Mouse (Mus musculus): ENCODE measurements around the gene Itch.
"Not testable (repeated sequence)": the region's sequence is repeated elsewhere in the genome, so short reads cannot be mapped to it uniquely, and the experiment has no call there.

Itch gene

DNA sequence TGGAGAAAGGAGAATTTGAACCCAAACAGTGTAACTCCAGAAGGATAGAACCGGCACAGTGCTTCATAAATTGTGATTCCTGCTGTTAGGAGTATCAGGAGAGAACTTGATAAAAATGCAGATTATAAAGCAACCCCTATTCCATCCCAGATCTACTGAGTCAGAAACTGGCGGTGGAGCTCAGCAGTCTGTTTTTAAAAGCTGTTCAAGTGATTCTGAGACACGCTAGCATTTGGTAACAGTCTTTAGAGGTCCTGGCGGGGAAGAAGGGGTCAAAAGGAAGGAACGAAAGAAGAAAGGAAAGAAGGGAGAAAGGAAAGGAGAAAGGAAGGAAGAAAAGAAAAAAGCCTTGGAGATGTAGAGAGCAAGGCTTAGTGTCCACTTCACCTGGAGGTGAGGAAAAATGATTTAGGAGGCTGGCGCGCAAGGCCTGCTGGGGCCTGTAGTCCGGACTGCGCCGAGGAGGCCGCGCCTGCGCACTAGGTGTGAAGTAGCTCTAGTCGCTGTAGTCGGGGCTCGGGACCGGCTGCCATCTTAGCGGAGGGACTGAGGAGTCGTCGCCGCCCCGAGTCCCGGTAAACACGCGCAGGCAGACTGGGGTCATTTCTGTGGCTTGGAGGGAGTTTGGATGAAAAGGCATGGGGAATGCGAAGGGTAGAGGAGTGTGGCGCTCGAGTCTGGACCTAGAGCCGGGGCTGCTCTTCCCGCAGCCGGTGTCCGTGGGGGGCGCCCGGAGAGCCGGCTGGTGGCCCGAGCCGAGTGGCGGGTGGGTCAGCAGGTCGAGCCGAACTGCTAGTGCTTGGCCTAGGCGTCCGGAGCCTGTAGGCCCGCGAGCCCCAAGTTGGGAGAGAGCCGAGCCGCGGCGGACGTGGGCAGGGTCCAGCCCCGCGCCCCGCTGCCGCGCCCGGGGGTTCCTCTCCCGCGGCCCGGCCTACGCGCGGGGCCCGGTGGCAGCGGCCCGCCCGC is at the start of gene Itch:
TSS of gene Itch (plus strand) at position 499 of the 966 bp plus-strand sequence.
- DNase-seq: peak; percentile 92

DNA sequence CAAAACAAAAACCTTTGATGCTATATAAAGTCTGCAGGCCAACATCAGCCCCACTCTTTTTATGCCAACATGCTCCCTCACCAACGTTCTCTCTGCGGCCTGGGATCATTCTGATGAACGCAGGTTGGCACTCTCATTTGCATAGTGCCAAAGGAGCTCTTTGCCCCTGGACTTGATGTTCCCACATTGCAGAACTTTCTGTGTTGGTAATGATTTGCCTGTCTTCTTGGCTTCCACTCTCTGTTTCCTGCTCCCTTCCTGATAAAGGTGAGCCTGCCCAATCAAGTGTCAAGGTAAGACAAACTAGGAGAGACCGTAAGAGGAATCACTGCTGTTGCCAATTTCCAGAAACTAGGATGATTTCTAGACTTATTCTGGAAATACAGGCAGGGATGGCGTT is 48.8 kb upstream of the Itch start:
- DNase-seq: no peak

DNA sequence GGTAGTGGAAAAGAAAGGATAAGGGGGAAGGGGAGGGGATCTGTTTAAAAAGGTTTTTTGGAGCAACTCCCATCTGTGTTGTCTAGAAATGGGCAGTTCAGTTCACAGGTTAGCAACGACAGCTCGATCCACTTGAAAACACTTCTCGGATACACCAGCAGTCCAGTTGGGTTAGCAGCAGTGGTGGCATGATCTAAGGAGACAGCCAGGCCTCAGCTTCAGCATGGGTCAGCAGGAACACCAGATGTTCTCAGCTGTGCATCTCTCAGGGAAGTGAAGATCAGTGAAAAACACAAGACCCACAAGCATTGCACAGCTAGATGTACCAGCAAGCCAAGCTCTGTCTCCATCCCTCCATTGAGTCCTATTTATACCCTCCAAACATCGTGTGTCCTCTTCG is 47.0 kb upstream of the Itch start:
- no peak for DNase-seq

DNA sequence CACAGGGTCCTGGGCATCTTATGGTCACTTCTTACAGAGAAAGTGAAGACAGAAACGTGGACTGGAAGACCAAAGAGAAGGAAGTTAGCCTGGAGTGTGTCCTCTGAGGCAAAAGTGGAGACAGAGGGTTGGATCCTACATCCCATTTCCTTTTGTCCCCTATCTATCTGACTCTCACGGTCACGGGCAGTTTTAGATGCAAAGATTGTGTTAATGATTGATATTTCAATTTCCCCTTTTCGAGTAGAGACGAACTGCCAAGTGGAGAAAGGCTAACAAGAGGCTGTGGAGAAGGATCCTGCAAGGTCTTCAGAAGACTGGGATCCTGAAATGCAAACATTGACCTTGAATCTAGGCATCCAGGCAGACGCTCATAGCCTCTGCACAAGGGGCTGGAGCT is 45.0 kb upstream of the Itch start:
- no peak for DNase-seq

DNA sequence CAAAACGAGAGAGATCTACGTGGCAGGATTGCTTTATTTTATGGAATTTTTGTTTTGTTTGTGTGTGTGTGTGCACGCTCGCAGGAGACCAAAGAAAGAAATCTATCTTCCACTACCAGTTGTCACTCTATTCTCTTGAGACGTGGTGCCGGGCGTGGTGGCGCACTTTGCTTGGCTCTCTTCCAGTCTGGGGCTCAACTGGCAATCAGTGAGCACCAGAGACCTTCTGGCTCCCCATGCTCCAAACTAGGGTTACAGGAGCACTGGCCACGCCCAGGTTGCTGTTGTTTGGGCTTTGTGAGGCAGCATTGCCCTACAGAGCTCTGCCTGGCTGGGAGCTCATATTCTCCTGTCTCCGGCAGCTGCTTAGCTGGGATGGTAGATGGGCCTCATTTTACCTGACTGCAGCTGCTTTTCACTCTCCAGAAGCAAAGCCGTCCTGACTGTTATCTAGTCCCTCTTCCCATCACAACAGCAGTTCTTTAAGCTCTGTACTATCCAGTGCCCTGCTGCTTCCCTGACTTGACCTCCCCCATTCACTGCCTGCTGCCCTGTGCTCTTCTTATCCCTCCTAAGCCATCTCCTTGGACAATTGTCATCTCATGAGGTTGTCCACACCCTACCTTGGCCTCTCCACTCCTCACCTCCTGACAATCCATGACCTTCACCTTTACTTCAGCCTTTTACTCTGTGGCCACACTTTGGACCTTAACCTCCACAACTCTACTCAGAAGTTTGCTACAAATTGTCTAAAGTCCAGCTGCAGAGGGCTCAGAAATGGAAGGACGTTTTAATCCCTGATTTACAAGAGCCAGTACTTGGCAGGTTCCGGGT is 42.2 kb upstream of the Itch start:
- no peak for DNase-seq

DNA sequence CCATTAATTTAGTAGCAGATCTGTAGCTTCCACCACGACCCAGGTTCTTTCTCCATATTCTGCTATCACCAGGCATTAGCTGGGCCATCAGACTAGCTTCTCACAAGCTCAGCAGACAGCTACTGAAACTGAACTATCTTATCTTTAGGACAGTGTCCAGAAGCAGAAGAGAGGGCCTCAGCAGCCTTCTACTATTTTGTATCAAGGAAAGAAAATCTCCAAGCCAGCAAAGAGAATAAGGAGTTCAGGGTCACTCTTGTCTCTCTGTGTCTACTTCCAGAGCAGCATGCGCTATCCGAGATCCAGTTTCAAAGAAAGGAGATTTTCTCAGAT is 41.6 kb upstream of the Itch start:
- no peak for DNase-seq

DNA sequence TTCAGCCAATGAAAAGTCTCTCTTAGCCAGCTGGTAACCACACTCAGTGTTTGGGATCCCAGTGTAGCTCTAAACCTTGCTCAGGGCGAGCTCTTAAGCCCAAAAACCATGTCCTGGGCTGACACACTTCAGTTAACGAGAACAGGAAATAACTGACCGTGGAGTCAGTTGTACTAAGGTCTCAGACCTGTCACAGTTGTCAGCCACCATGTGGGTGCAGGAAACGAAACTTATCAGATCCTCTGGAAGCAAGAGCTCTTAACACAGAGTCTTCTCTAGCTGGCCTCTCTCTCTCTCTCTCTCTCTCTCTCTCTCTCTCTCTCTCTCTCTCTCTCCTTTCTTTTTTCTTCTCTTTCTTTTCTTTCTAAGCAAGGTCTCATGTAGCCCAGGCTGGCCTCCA is 39.9 kb upstream of the Itch start:
- DNase-seq: no peak

DNA sequence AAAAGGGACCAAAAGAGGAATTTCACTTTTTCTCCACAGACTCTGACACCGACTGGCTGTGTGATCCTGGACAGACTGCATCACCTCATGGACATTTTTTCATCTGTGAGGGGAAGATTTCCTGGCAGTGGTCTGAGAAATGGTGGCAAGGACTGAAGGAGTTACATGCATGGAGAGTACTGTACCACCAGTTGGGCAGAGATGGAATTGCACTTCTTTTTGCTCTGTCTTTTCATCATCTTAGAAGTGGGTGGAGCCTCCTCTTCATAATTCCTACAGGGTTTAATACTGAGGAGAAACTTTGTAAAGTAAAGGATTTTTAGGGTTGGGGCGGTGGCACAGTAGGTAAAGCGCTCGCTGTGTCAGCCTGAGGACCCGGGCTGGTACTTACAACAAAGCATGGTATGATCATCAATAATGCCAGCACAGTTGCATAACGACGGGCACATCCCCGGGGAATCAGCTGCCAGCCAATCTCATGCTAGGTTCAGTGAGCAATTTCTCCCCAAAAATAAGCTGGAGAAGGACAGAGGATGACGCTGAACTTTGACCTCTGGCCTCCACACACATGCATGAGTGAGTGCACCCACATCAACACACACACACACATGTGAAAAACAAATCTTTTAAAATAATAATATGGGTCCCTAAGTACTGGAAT is 34.5 kb upstream of the Itch start:
- no peak for DNase-seq

DNA sequence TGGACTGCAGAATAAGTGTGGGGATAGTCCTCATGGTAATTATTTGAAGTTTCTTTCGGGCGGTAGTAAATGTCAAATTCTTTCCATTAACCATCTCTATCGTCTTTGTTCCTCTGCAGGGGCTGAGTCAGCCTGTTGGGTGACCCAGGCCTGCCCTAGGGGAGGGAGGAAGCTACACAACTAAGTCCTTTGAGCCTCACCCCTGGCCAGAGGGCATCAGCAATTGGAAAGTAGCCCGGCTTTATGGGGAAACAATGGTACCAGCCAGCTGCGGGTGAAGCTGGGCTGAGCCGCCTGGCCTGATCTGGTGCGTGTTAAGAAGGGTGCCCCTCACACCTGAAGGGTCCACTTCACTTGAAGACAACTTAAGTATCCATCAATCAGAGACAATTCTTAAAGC is 33.9 kb upstream of the Itch start:
- DNase-seq: no peak

DNA sequence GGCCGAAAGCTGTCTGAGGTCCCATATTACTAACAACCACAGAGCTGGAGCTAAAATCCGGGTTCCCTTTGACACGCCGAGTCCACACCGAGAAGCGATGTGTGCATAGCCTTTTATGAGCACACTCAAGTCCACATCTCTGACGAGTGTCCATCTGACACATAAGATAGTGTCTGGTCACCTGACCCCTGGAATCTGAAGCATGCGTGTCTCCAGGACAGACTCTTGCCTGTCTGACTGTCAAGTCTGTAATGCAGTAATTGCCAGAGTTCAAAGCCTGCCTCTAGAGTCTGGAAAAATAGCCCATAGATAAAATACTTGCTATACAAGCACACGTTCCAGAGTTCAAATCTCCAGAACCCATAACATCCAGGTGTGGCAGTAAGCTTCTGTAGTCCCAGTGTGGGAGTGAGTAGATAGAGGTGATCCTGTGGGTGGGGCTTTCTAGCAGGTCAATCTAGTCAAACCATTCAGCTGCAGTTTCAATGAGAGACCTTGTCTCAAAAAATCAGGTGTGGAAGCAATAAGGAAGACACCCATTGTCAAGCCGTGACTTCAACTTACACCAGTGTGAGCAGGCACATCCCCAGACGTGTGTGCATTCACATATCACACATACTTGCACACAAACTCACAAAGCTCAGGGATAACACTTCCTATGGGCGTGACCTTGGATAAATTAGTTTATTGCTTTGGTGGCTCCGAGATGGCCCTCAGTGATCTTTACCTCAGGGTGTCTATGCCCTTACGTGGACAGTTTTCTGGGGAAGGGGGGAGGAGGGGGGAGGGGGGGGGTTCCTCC is 33.1 kb upstream of the Itch start:
- DNase-seq: no peak

DNA sequence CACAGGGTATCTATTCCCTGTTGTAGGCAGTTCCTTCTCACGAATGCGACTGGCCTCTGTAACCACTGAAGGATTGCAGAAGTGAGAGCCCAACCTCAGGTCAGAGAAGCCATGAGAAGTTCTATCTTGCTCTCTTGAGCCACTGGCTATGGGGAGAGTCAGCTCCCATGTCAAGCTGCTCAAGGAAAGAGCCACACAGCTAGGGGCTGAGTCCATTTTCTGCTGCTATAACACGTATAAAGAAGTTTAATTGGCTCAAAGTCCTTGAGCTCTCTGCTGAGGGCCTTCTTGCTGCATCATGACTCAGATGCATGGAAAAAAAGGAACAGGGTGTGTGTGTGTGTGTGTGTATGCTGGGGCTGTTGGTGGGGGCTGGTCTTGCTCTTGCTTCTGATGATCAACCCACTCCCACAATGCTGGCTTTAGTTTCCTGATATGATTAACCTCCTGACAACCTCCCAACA is 32.5 kb upstream of the Itch start:
- DNase-seq: no peak

DNA sequence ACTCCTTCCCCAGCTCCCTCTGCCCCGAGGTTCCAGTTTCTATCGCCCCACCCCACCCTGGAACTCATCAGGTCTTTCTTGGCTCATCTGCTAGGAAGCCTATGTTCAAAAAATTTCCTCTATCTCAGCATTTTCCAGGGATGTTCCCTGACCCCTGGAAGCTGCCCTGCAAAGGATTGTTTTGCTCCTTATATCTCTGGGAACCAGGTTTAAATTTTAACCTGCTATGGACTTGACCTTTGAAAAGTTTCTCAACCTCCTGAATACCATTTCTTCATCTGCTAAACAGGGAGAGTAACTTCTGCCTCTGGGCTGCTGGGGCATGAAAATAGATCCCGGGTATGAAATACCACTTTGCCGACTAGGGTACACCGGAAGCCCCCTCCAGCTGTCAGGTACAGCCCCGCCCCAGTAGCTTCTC is 31.5 kb upstream of the Itch start:
- no peak for DNase-seq

DNA sequence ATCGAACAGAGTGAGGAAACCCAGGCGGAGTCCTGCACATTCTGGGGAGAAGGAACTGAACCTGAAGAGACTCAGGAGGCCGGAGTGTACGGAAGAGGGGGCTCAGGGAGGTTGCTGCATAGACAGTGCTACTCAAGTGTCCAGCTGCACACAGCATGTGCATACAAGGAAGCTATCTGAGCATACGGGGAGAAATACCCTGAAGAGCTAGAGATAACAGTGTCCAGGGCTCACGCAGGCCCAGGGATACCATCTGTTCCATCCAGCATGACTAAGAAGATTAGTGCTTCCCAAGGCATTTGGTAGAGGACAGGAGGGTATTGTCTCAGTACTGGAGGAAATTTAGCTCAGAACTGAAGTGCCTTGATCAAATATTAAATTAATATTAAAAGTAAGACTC is 29.7 kb upstream of the Itch start:
- no peak for DNase-seq

DNA sequence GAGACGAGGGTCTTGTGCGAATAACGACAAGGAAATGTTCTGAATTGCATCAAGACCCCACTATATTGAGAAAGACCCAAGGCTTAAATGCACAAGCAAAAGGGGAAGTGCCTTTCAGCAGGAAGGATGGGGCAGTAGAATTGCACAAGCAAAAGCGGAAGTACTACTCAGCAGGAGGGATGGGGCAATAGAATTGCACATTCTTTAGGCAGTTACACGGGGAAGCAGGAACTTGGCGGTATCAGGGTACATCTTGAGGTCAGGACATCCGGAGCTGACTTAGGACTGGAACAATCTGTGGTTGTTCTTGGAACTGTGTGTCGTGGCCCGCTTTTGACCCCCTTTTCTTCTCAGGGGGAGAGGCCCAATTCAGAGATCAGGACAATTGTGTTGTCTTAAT is 26.0 kb upstream of the Itch start:
- not testable (repeated sequence) for DNase-seq

DNA sequence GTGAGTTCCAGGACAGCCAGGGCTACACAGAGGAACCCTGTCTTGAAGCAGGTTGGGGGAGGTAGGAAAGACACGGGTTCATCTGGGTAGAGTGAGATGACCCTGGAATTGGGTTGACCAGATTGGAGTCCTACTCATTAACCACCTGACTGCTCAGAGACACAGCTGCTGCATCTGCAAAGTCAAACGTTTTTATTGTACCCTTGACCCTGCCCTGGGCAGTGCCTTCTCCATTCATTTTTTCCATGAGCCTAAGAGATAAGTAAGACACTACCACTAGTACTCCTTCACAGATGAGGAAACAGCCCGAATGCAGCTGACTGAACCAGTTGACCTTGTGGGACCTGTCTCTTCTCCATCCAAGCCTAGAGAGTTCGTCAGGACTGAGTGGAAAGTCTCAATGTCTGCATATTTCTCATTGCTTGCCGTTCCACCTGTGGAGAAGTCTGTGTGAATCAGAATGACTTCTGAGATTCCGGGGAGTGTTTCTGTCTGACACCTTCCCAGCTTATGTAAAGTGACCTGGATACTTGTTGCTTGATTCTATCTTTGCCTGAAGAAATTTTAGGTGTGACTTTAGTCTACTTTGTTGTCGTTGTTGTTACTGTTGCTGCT is 18.0 kb upstream of the Itch start:
- no peak for DNase-seq

DNA sequence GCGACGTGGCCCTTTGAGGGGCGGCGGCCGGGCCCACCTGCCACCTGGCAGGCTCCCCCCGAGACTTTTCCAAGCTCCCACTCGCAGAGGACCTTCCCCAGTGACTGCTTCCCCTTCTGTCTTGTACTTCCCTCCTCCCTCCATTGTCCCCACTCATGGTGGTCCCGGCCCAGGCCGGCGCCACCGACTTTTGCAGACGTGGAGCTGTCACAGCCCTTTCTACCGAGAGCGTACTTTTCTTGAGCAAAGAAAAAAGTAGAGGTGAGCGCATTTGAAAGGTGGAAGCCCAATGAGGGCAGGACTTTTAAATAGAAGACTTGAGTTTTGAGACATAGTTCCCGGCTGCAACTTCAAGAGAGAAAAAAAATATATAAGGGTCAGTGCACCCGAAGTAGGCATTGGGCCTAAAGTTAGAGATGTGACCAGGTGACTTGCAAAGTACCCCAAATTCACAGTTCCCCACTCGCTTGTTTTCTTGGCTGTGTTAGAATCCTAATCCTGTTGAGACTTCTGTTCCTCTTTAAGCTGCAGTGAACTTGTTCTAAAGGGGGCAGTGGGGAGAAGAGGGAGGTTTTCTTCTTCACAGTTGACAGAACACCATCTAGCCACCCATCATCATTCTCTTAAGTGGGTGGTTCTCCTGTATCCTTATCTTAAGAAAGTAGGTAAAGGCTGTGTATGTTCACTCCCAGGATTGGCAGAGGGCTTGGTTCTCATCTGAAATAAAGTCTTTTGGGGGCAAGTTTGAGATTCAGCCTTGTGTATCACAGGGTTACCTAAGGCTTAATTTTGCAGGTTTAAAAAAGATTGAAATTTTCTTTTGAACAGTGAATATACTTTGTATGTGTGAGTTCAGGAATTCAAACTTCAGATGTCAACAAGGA is 910 bp downstream of the Itch start:
- DNase-seq: no peak

DNA sequence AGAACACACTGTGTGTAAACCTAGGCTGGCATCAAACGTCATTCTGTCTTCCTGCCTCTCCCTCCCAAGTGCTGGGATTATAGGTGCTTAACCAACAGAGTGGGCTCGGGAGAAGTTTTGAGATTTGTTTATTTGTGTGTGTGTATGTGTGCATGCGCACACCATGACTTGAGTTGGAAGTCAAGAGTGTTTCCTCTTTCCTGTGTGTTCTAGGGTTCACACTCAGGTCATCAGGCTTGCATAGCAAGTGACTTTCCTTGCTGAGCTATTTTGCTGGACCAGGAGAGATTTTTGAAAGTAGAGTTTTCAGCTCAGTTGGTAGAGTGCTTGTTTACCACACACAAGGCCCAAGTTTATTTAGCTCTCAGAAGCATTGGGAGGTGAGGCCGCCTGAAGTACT is 1.8 kb downstream of the Itch start:
- DNase-seq: no peak

DNA sequence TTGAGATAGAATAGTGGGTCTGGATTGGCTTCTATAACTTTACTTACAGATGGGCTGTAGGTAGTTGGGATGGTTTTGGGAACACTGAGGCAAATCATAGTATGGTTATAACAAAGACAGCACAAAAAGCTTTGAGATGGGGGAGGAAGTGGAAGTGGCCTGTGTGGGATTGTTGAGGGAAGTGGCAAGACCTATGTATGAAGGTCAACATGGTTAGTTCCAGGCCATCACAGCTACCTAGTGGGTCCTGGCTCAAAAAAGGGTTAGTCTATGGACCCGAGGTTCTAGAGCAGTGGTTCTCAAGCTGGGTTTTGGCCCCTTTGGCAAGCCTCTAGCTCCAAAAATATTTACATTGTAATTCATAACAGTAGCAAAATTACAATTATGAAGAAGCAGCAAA is 2.2 kb downstream of the Itch start:
- DNase-seq: no peak

DNA sequence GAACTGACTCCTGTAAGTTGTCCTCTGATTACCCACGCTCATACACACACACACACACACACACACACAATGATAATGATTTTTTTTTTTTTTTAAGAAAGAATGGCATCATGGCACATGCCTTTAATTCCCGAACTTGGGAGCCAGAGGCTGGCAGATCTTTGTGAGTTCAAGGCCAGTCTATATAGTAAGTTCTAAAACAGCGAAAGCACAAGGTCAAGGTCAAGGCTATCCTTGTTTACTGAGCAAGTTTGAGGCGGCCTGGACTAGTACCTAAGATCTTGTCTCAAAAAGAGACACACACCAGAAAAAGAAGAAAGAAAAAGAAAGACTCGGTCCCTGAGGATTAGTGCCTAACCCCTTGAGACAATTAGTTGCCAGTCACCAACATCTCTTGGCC is 7.7 kb downstream of the Itch start:
- no peak for DNase-seq

DNA sequence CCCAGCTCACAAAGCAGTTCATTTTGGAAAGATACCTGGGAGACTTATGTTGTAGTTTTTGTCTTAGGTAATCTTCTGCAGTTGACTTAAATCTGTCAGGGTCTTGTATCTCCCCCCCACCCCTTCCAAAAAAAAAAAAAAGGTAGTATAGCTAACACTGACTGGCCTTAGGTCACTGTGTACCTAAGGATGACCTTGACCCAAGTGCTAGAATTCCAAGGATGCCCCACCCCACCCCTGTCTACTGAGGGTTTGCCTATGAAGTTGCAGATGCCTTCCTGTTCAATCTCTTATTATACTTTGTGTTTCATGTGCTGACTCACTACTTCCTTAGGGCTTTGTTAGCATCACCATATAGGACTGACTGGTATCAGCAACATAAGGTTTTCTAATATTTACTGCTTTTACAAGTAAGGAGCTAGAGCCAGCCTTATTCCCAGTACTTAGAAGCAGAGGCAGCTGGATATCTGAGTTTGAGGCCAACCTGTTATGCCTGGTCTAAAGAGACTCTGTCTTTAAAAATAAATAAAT is 8.8 kb downstream of the Itch start:
- DNase-seq: no peak

DNA sequence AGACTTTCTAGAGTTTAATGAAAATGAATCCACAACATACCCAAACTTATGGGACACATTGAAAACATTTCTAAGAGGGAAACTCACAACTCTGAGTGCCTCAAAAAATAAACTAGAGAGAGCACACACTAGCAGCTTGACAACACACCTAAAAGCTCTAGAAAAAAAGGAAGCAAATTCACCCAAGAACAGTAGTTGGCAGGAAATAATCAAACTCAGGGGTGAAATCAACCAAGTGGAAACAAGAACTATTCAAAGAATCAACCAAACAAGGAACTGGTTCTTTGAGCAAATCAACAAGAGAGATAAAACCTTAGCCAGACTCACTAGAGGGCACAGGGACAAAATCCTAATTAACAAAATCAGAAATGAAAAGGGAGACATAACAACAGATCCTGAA is 16.0 kb downstream of the Itch start:
- DNase-seq: not testable (repeated sequence)
